Mouse (Mus musculus): ENCODE data around the gene Lcn2. TPM values are rescaled to one million over a fixed set of nuclear protein-coding genes. Genes with fewer than 3 reads are reported as not detected.

The Lcn2 gene
- polyA plus RNA-seq, 1 experiment from 2014 or later: 0.35 TPM

- 67% methylated on average over 8 of the region's 8 CpGs for WGBS
- Histone ChIP-seq H3K9ac (replicated peaks) (no peak overlapping the region; the same call in 1 of the 2 replicates), H3K27ac (no peak overlapping the region)
Measured at GRCm38 (mm10) chr2:32349625-32350255, 38.3 kb downstream of the Lcn2 start.

GRCm38 (mm10) chr2:32348311-32348710 is 39.7 kb downstream of the Lcn2 start:
- Histone ChIP-seq H3K9me3 (no peaks in the 10 kb centered on the region), H3K9ac (replicated peaks) (no peak overlapping the region), H3K36me3 (no peaks in the 10 kb centered on the region), H3K27ac (no peak overlapping the region), H3K4me3 (replicated peaks) (no peak overlapping the region), H3K27me3 (no peaks in the 10 kb centered on the region), H3K4me1 (replicated peaks) (peaks cover 33% of the 10 kb centered on the region), H3K4me2 (replicated peaks) (no peak overlapping the region)
- ATAC-seq: no peak
- 83% methylated on average over 11 of the region's 11 CpGs for WGBS

More at GRCm38 (mm10) chr2:32349625-32350255, 38.3 kb downstream of the Lcn2 start:
- no peaks in the 10 kb centered on the region for H3K27me3 ChIP-seq
- no peak overlapping the region for H3K4me3 ChIP-seq (replicated peaks)
- ATAC-seq: no peak
- H3K9me3 ChIP-seq: no peaks in the 10 kb centered on the region
- H3K36me3 ChIP-seq: no peaks in the 10 kb centered on the region
- H3K4me2 ChIP-seq (replicated peaks): no peak overlapping the region
- peaks cover 33% of the 10 kb centered on the region for H3K4me1 ChIP-seq (replicated peaks)

- 76% methylated on average over 6 of the region's 6 CpGs for WGBS
- no peak overlapping the region for H3K27ac ChIP-seq
- no peak for ATAC-seq
- H3K4me2 ChIP-seq (replicated peaks): no peak overlapping the region
- H3K4me1 ChIP-seq (replicated peaks): peaks cover 38% of the 10 kb centered on the region
- H3K9ac ChIP-seq (replicated peaks): no peak overlapping the region
- H3K4me3 ChIP-seq (replicated peaks): no peak overlapping the region
- H3K36me3 ChIP-seq: no peaks in the 10 kb centered on the region
- H3K9me3 ChIP-seq: no peaks in the 10 kb centered on the region
- H3K27me3 ChIP-seq: no peaks in the 10 kb centered on the region
Measured at GRCm38 (mm10) chr2:32347019-32347418, 41.0 kb downstream of the Lcn2 start.

GRCm38 (mm10) chr2:32344598-32345321 is 43.3 kb downstream of the Lcn2 start:
- H3K4me3 ChIP-seq (replicated peaks): no peak overlapping the region
- H3K27me3 ChIP-seq: 0 out of 2 replicates have a peak, but pooled peaks cover 2% of the 10 kb centered on the region
- H3K4me1 ChIP-seq (replicated peaks): peaks cover 17% of the 10 kb centered on the region
- H3K9me3 ChIP-seq: no peaks in the 10 kb centered on the region
- H3K36me3 ChIP-seq: peaks cover 2% of the 10 kb centered on the region; the same call in 1 of the 2 replicates
- no peak overlapping the region for H3K9ac ChIP-seq (replicated peaks)
- no peak overlapping the region for H3K4me2 ChIP-seq (replicated peaks)
- 59% methylated on average over 14 of the region's 14 CpGs for WGBS
- ATAC-seq: no peak
- no peak overlapping the region for H3K27ac ChIP-seq

- 0 out of 2 replicates have a peak, but pooled peaks cover 2% of the 10 kb centered on the region for H3K27me3 ChIP-seq
- H3K27ac ChIP-seq: 0 out of 2 replicates have a peak overlapping the region, but pooled peaks have one; percentile 30
- no peaks in the 10 kb centered on the region for H3K9me3 ChIP-seq
- H3K4me2 ChIP-seq (replicated peaks): no peak overlapping the region
- 80% methylated on average over 10 of the region's 10 CpGs for WGBS
- ATAC-seq: no peak
- peaks cover 14% of the 10 kb centered on the region for H3K4me1 ChIP-seq (replicated peaks)
- no peak overlapping the region for H3K4me3 ChIP-seq (replicated peaks)
- H3K9ac ChIP-seq (replicated peaks): no peak overlapping the region
- H3K36me3 ChIP-seq: peaks cover 8% of the 10 kb centered on the region; the same call in 1 of the 2 replicates
Measured at GRCm38 (mm10) chr2:32344056-32344455, 44.0 kb downstream of the Lcn2 start.

- peaks cover 14% of the 10 kb centered on the region for H3K4me1 ChIP-seq (replicated peaks)
- ATAC-seq: no peak
- 87% methylated on average over 2 of the region's 2 CpGs for WGBS
- no peak overlapping the region for H3K4me3 ChIP-seq (replicated peaks)
- H3K36me3 ChIP-seq: peaks cover 10% of the 10 kb centered on the region
- H3K27me3 ChIP-seq: 0 out of 2 replicates have a peak, but pooled peaks cover 2% of the 10 kb centered on the region
- 0 out of 2 replicates have a peak overlapping the region, but pooled peaks have one; percentile 0 for H3K9ac ChIP-seq (replicated peaks)
- H3K4me2 ChIP-seq (replicated peaks): no peak overlapping the region
- H3K9me3 ChIP-seq: no peaks in the 10 kb centered on the region
- H3K27ac ChIP-seq: 0 out of 2 replicates have a peak overlapping the region, but pooled peaks have one; percentile 45
Measured at GRCm38 (mm10) chr2:32343351-32343671, 44.7 kb downstream of the Lcn2 start.

GRCm38 (mm10) chr2:32342539-32343350 is 45.3 kb downstream of the Lcn2 start:
- ATAC-seq: peak; percentile 44
- Histone ChIP-seq H3K4me3 (replicated peaks) (no peak overlapping the region), H3K9ac (replicated peaks) (0 out of 2 replicates have a peak overlapping the region, but pooled peaks have one; percentile 0), H3K4me1 (replicated peaks) (peaks cover 14% of the 10 kb centered on the region), H3K27me3 (0 out of 2 replicates have a peak, but pooled peaks cover 2% of the 10 kb centered on the region), H3K36me3 (peaks cover 15% of the 10 kb centered on the region), H3K4me2 (replicated peaks) (no peak overlapping the region), H3K27ac (peak overlapping the region; percentile 45), H3K9me3 (no peaks in the 10 kb centered on the region)
- whole genome bisulfite sequencing: 69% methylated on average over 6 of the region's 6 CpGs

GRCm38 (mm10) chr2:32342039-32342438 is 46.0 kb downstream of the Lcn2 start:
- WGBS: 84% methylated on average over 4 of the region's 4 CpGs
- H3K4me3 ChIP-seq (replicated peaks): no peak overlapping the region
- H3K4me1 ChIP-seq (replicated peaks): peaks cover 14% of the 10 kb centered on the region
- H3K4me2 ChIP-seq (replicated peaks): no peak overlapping the region
- H3K36me3 ChIP-seq: peaks cover 22% of the 10 kb centered on the region
- H3K9ac ChIP-seq (replicated peaks): no peak overlapping the region
- 0 out of 2 replicates have a peak, but pooled peaks cover 2% of the 10 kb centered on the region for H3K27me3 ChIP-seq
- no peak for ATAC-seq
- no peak overlapping the region for H3K27ac ChIP-seq
- H3K9me3 ChIP-seq: no peaks in the 10 kb centered on the region

GRCm38 (mm10) chr2:32341634-32341939 is 46.5 kb downstream of the Lcn2 start:
- H3K4me3 ChIP-seq (replicated peaks): no peak overlapping the region
- peaks cover 26% of the 10 kb centered on the region for H3K36me3 ChIP-seq
- H3K4me2 ChIP-seq (replicated peaks): no peak overlapping the region
- 0 out of 2 replicates have a peak, but pooled peaks cover 2% of the 10 kb centered on the region for H3K27me3 ChIP-seq
- no peaks in the 10 kb centered on the region for H3K9me3 ChIP-seq
- H3K27ac ChIP-seq: no peak overlapping the region
- H3K4me1 ChIP-seq (replicated peaks): peaks cover 14% of the 10 kb centered on the region
- ATAC-seq: no peak
- WGBS: 84% methylated on average over 4 of the region's 4 CpGs
- no peak overlapping the region for H3K9ac ChIP-seq (replicated peaks)

- 83% methylated on average over 13 of the region's 13 CpGs for WGBS
- H3K9me3 ChIP-seq: no peaks in the 10 kb centered on the region
- H3K4me1 ChIP-seq (replicated peaks): peaks cover 14% of the 10 kb centered on the region
- ATAC-seq: no peak
- no peak overlapping the region for H3K9ac ChIP-seq (replicated peaks)
- no peak overlapping the region for H3K4me2 ChIP-seq (replicated peaks)
- 0 out of 2 replicates have a peak, but pooled peaks cover 2% of the 10 kb centered on the region for H3K27me3 ChIP-seq
- H3K27ac ChIP-seq: no peak overlapping the region
- H3K36me3 ChIP-seq: peaks cover 32% of the 10 kb centered on the region
- no peak overlapping the region for H3K4me3 ChIP-seq (replicated peaks)
Measured at GRCm38 (mm10) chr2:32340836-32341633, 47.0 kb downstream of the Lcn2 start.

- H3K27me3 ChIP-seq: 0 out of 2 replicates have a peak, but pooled peaks cover 2% of the 10 kb centered on the region
- ATAC-seq: no peak
- H3K36me3 ChIP-seq: peaks cover 41% of the 10 kb centered on the region
- no peak overlapping the region for H3K27ac ChIP-seq
- H3K4me1 ChIP-seq (replicated peaks): peaks cover 14% of the 10 kb centered on the region
- H3K4me2 ChIP-seq (replicated peaks): no peak overlapping the region
- no peaks in the 10 kb centered on the region for H3K9me3 ChIP-seq
- WGBS: 41% methylated on average over 26 of the region's 26 CpGs
- no peak overlapping the region for H3K9ac ChIP-seq (replicated peaks)
- H3K4me3 ChIP-seq (replicated peaks): no peak overlapping the region
Measured at GRCm38 (mm10) chr2:32339912-32340642, 48.0 kb downstream of the Lcn2 start.
